Mouse (Mus musculus) brown adipose tissue, adult 24 weeks (tissue): ENCODE results near the gene Tcl1b3. TPM values are rescaled to one million over a fixed set of nuclear protein-coding genes. Genes with fewer than 3 reads are reported as not detected.

Source experiments
- H3K27ac ChIP-seq: fragments of 200-500 bp; replicated peaks from 2 replicates; pipeline ENCODE4 v1.5.1; 2012; ENCODE audit warnings: low read depth, mild to moderate bottlenecking, low read length
- H3K4me1 ChIP-seq: fragments of 200-500 bp; 2 replicates; pipeline ENCODE4 v1.6.1; 2012; ENCODE audit warnings: low read length, mixed read lengths; ENCODE audit not compliant: control insufficient read depth, insufficient read depth, insufficient read length
- H3K4me3 ChIP-seq: fragments of 200-500 bp; 2 replicates; pipeline ENCODE4 v1.5.1; 2012; ENCODE audit warnings: low read depth, mild to moderate bottlenecking, low read length, moderate library complexity; ENCODE audit not compliant: insufficient read depth
- polyA plus RNA-seq: library from polyadenylated mRNA; stranded (reverse); fragments of >200 nt; gene quantifications from 2 replicates; pipeline ENCODE4 v1.2.4, GENCODE M21; 2012; ENCODE audit not compliant: missing spikeins, insufficient read depth, insufficient read length

The Tcl1b3 gene
- polyA plus RNA-seq, 1 experiment, result not detected

DNA sequence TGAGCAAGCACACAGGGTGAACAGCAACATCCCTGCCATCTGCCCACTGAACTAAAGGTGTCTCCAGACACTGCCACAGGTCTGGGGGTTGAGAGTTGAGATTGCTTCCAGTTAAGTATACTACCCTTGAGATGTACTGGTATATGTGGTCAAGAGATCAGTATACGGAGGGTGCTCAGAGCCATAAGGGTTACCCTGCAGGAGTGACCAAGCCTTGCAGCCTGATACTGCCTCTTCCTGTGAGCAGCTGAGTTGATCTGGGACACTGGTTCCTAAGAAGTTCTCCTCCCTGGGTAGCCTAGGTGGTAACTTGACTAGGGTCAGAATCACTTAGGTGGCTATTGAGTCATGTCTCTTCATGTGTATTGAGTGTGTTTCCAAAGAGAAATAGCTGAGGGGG is 17.6 kb downstream of the Tcl1b3 start:
- Histone ChIP-seq H3K27ac (no peak overlapping the region), H3K4me3 (no peak overlapping the region), H3K4me1 (no peaks in the 10 kb centered on the region)

DNA sequence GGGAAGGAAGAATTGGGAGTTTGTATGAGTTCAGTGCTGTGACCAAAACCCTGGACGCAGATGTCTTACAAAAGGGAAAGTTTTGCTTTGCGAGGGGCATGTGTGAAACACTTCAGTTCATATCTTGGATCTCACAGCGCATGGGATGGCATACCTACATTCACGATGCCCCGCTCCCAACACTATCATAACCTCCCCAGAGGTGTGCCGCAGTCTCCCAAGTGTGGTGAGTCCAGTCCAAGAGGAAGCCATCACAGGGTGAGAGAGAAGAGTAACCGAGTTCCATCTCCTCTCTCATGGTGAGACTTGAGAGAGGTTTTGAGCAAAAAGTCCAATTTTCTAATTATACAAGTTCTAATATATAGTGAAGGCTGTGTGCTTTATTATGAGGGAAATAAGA is 18.4 kb downstream of the Tcl1b3 start:
- no peak overlapping the region for H3K4me3 ChIP-seq

GRCm38 (mm10) chr12:105217101-105217760 is 26.4 kb downstream of the Tcl1b3 start:
- H3K27ac ChIP-seq, result no peak overlapping the region
- no peaks in the 10 kb centered on the region for H3K4me1 ChIP-seq
- H3K4me3 ChIP-seq, result no peak overlapping the region

More for the DNA sequence above, 18.4 kb downstream of the Tcl1b3 start:
- Histone ChIP-seq H3K27ac (no peak overlapping the region), H3K4me1 (no peaks in the 10 kb centered on the region)

DNA sequence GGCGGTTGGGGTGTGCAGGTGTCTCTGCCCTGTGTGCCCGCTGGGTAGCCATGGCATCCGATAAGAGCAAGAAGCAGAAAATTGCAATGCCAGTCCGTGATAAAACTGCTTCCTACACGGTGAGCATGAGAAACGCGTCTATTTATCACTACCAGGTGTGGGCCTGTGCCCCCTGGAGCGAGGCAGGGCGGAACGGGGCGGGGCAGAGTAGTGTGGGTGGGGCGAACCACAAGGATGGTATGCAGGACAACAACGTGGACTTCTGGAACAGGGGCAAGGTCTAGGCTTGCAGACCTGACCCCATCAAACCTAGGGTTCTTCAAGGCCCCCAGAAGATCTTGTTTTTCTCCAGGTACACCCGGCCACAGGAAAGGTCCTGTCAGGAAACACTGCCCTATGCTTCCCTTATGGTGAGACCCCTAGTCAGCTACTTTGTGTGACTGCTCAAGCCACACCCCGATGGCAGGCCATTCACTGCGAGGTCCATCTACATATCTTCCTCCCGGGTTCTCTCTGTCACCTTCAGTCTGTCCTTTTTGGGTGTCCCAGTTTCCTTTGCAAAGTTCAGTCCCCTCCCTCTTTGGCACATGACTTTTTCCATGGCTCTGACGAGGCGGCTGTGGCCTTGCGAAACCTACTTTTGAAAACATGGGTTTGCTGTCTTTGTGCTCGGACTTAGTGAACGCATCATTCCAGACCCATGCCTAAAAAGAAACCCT is 31.9 kb downstream of the Tcl1b3 start, which contains the start of gene Tcl1:
Gene Tcl1, minus strand, starts transcription at position 193 of the 719 bp plus-strand sequence.
- Histone ChIP-seq H3K27ac (no peak within 1 kb of the TSS), H3K4me1 (no peaks in the 10 kb centered on the region), H3K4me3 (no peak within 1 kb of the TSS)

GRCm38 (mm10) chr12:105224621-105225320 is 33.9 kb downstream of the Tcl1b3 start:
- Histone ChIP-seq H3K4me1 (no peaks in the 10 kb centered on the region), H3K4me3 (no peak overlapping the region), H3K27ac (no peak overlapping the region)

DNA sequence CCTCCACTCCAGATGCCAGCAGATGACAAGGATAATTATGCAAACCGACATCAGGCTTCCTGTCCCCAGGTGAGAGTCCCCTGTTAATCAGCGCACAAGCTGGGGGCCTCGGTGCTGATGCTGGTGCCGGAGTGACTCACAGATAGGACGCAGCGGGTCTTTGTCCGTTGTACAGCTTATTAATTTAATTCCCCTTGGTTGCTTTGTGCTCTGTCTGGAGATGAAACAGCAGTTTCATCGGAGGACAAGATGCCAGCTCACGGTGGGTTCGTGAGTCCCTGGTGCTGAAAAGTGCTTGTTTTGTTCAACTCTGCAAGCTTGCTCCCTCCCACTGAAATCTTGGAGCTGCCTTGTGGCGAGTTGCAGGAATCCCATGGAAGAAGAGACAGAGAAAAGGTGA is 43.5 kb downstream of the Tcl1b3 start:
- Histone ChIP-seq H3K4me3 (no peak overlapping the region), H3K4me1 (no peaks in the 10 kb centered on the region), H3K27ac (no peak overlapping the region)

DNA sequence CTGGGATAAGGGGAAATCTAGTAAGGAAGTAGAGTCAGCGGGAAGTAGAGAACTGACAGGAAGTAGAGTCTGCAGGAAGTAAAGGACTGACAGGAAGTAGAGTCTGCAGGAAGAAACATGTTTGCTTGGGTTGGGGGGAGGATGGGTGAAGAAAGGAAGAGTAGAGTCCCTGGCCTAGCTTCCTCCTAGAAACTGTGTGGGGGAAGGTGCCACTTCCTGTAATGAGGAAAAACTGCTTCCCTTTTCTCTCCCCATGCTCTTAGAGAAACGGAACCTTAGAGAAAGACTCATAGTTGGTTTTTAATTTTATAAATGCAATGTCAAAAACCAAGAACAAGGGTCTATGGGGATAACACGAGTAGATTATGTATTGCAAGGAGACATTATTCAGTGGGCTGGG is 44.2 kb downstream of the Tcl1b3 start:
- Histone ChIP-seq H3K27ac (no peak overlapping the region), H3K4me3 (no peak overlapping the region), H3K4me1 (no peaks in the 10 kb centered on the region)

DNA sequence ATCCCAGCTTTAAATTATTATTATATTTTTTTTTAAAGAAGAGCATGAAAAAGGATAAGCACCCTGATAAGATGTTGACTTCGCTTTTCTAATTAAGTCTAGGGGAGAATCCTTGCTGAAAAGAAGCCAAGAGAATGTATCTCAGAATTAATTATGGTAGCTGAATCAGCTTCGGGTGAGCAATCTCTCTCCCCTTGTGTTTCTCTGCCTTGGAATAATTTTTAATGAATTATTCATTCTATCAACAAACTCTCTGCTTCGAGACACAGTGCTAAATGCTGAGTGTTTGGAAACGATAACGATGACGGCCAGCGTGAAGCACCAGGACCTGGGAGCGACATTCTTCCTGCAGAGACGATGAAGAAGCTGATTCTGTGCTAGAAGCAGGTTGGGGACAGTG is 48.2 kb downstream of the Tcl1b3 start:
- Histone ChIP-seq H3K4me3 (no peak overlapping the region), H3K4me1 (no peaks in the 10 kb centered on the region), H3K27ac (no peak overlapping the region)

Other genes with a start within 250 kb of the Tcl1b3 start
- 2.8 and 3.3 TPM in 2 replicates for gene Syne3, start 181.2 kb upstream of the Tcl1b3 start, polyA plus RNA-seq
- 123 and 149 TPM in 2 replicates for gene Glrx5, start 158.4 kb upstream of the Tcl1b3 start, polyA plus RNA-seq
- not detected in 2 replicates for gene Tcl1b2, start 45.0 kb upstream of the Tcl1b3 start, polyA plus RNA-seq
- gene Tcl1b1, start 31.4 kb upstream of the Tcl1b3 start, polyA plus RNA-seq, result not detected in 2 replicates
- gene Tcl1b5, start 14.7 kb upstream of the Tcl1b3 start, polyA plus RNA-seq, result not detected in 2 replicates
- not detected in 2 replicates for gene Tcl1b4, start 10.9 kb downstream of the Tcl1b3 start, polyA plus RNA-seq
- gene Tcl1, start 31.8 kb downstream of the Tcl1b3 start, polyA plus RNA-seq, result 0.99 TPM in 1 of 2 replicates, not detected in the other
- not detected in 2 replicates for gene Tunar, start 142.8 kb downstream of the Tcl1b3 start, polyA plus RNA-seq